Mouse (Mus musculus): Measurements from ENCODE around the gene Adgrf5. TPM values are rescaled to one million over a fixed set of nuclear protein-coding genes. Genes with fewer than 3 reads are reported as not detected.

Adgrf5 gene
- polyA plus RNA-seq, 1 experiment from 2014 or later, result 51.1 TPM

DNA sequence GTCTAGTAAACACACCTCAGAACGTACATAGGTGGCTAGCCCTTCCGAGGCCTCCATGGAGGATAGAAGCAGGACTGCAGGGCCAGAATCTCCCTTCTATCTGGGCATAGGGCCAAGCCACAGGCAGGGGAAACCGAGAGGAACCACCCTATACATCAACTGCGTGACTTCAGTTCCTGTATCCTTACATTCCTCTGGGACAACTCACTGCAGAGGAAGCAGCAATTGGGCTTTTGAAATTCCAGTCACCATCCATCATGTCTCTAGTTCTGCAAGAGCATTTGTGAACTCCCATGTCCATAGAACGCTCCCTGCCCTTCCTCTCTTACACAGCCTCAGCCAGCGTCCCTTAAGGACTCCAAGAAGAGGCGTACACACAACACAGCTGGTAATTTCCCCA, 47.3 kb downstream of the Adgrf5 start:
- no peaks in the 10 kb centered on the region; the same call in 1 of the 2 replicates for H3K4me1 ChIP-seq (ENCODE audit: insufficient read depth, low read depth, low read length)
- DNase-seq (ENCODE audit: low spot score) (peak; percentile 77), ATAC-seq (peak; percentile 89)
- no peak overlapping the region for H3K4me3 ChIP-seq (ENCODE audit: low read depth, low read length)
- no peak overlapping the region for H3K4me2 ChIP-seq (replicated peaks; ENCODE audit: low read depth, low read length)
- no peak overlapping the region for H3K9ac ChIP-seq (replicated peaks; ENCODE audit: low read depth)
- 19% methylated on average over 7 of the region's 7 CpGs for WGBS
- H3K27me3 ChIP-seq (replicated peaks; ENCODE audit: insufficient read depth, low read length), result no peaks in the 10 kb centered on the region
- peak overlapping the region; percentile 66 for H3K27ac ChIP-seq (ENCODE audit: low read length)
- no peaks in the 10 kb centered on the region for H3K36me3 ChIP-seq (ENCODE audit: insufficient read depth, low read length)
- no peak for TF ChIP-seq CTCF (IDR thresholded peaks at IDR 0.05)
- TF ChIP-seq EP300 (IDR thresholded peaks at IDR 0.05), result peak; percentile 96
- H3K9me3 ChIP-seq (ENCODE audit: low read length), result no peaks in the 10 kb centered on the region

DNA sequence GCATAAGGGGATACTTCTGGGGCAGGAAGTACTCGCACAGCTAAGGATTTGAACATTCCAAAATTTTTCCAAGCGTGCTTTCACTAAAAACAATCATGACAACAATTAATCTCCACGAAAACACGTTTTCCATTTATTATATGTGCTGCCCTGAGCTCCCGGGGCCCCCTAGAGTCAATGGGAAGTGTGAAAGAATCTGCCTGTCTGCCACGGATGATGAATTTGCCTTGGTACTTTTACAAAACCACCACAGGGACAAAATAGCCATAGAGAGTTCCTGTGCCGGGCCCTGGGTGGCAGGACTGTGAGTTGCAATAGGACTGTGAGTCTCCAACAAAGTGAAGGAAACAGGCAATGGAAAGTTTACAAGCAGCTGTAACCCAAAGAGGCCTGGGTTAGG, 52.9 kb downstream of the Adgrf5 start:
- Histone ChIP-seq H3K4me3 (ENCODE audit: low read depth, low read length) (no peak overlapping the region), H3K4me1 (ENCODE audit: insufficient read depth, low read depth, low read length) (no peaks in the 10 kb centered on the region), H3K9me3 (ENCODE audit: low read length) (no peaks in the 10 kb centered on the region), H3K27me3 (replicated peaks; ENCODE audit: insufficient read depth, low read length) (no peaks in the 10 kb centered on the region), H3K9ac (replicated peaks; ENCODE audit: low read depth) (no peak overlapping the region), H3K36me3 (ENCODE audit: insufficient read depth, low read length) (peaks cover 4% of the 10 kb centered on the region; the same call in 1 of the 2 replicates), H3K4me2 (replicated peaks; ENCODE audit: low read depth, low read length) (no peak overlapping the region), H3K27ac (ENCODE audit: low read length) (no peak overlapping the region)
- TF ChIP-seq CTCF (IDR thresholded peaks at IDR 0.05) (no peak), EP300 (IDR thresholded peaks at IDR 0.05) (no peak)
- 50% methylated on average over 7 of the region's 7 CpGs for WGBS
- no peak for DNase-seq (ENCODE audit: low spot score)
- ATAC-seq, result no peak

DNA sequence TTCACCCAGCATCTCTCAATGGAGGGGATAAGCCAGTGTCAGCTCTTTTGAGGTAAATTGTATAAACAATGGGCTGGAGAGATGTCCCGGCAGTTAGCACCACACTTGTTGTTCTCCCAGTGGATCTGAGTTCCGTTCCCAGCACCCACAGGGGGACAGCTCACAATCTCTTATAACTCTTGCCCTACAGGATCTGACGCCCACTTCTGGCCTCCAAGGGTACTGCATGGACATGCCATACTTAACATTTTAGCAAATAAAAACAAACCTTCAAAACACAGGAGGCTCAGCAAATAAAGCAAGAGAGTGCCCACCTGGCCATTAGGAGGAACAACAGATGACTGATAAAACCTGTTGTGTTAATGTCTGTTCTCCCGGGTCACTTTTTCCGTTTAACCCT, 59.0 kb downstream of the Adgrf5 start:
- ATAC-seq (no peak), DNase-seq (ENCODE audit: low spot score) (no peak)
- Histone ChIP-seq H3K9ac (replicated peaks; ENCODE audit: low read depth) (no peak overlapping the region), H3K9me3 (ENCODE audit: low read length) (no peaks in the 10 kb centered on the region), H3K36me3 (ENCODE audit: insufficient read depth, low read length) (peaks cover 18% of the 10 kb centered on the region; the same call in 1 of the 2 replicates), H3K4me1 (ENCODE audit: insufficient read depth, low read depth, low read length) (no peaks in the 10 kb centered on the region), H3K27ac (ENCODE audit: low read length) (no peak overlapping the region; the same call in 1 of the 2 replicates), H3K4me3 (ENCODE audit: low read depth, low read length) (no peak overlapping the region), H3K4me2 (replicated peaks; ENCODE audit: low read depth, low read length) (no peak overlapping the region), H3K27me3 (replicated peaks; ENCODE audit: insufficient read depth, low read length) (no peaks in the 10 kb centered on the region)
- 72% methylated on average over 5 of the region's 5 CpGs for WGBS
- TF ChIP-seq CTCF (IDR thresholded peaks at IDR 0.05) (peak; percentile 46), EP300 (IDR thresholded peaks at IDR 0.05) (no peak)

DNA sequence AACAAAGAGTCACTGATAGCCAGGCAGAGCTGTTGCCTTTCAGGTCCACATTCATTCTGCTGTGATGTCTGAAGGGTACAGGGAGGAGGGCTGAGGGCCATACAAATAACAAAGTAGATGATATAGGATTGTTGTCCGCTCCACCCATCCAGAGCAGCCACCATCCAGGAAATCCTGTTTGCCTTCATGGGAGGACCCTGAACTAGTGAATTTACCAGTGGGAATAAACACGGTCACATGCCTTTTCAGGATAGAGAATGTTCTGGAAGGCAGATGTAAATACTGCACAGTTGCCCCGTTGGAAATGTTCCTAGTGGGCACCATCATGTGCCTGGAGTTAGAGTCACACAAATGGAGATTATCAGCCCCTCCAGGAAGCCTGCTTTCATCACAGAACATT, 60.1 kb downstream of the Adgrf5 start:
- peaks cover 23% of the 10 kb centered on the region for H3K36me3 ChIP-seq (ENCODE audit: insufficient read depth, low read length)

DNA sequence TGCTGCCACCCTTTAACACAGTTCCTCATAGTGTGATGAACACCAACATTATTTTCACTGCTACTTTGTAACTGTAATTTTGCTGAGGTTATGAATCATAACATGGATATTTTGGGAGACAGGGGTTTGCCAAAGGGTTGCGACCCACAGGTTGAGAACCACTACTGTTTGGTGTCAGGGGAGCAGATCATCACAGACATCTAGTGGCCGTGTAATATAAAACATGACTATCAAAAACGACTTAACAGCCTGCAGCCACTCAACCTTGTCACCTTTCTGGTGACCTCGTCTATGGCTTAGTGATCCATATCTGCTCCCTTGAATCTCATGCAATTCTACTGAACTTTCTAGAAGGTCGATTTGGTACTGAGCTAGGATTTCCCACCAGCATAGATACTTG, 63.7 kb downstream of the Adgrf5 start:
- Histone ChIP-seq H3K9ac (replicated peaks; ENCODE audit: low read depth) (no peak overlapping the region), H3K27ac (ENCODE audit: low read length) (no peak overlapping the region), H3K4me3 (ENCODE audit: low read depth, low read length) (no peak overlapping the region), H3K27me3 (replicated peaks; ENCODE audit: insufficient read depth, low read length) (no peaks in the 10 kb centered on the region), H3K4me2 (replicated peaks; ENCODE audit: low read depth, low read length) (no peak overlapping the region), H3K36me3 (ENCODE audit: insufficient read depth, low read length) (peaks cover 30% of the 10 kb centered on the region), H3K4me1 (ENCODE audit: insufficient read depth, low read depth, low read length) (no peaks in the 10 kb centered on the region), H3K9me3 (ENCODE audit: low read length) (no peaks in the 10 kb centered on the region)
- ATAC-seq (no peak), DNase-seq (ENCODE audit: low spot score) (no peak)
- 61% methylated on average over 5 of the region's 5 CpGs for WGBS
- TF ChIP-seq EP300 (IDR thresholded peaks at IDR 0.05) (no peak), CTCF (IDR thresholded peaks at IDR 0.05) (peak; percentile 36; the same call in 1 of the 2 replicates)

More for the DNA sequence above, 60.1 kb downstream of the Adgrf5 start:
- peak; percentile 91 for ATAC-seq
- Histone ChIP-seq H3K9ac (replicated peaks; ENCODE audit: low read depth) (no peak overlapping the region), H3K27me3 (replicated peaks; ENCODE audit: insufficient read depth, low read length) (no peaks in the 10 kb centered on the region), H3K4me1 (ENCODE audit: insufficient read depth, low read depth, low read length) (no peaks in the 10 kb centered on the region), H3K4me3 (ENCODE audit: low read depth, low read length) (no peak overlapping the region), H3K27ac (ENCODE audit: low read length) (peak overlapping the region; percentile 68), H3K4me2 (replicated peaks; ENCODE audit: low read depth, low read length) (no peak overlapping the region), H3K9me3 (ENCODE audit: low read length) (no peaks in the 10 kb centered on the region)
- TF ChIP-seq EP300 (IDR thresholded peaks at IDR 0.05) (peak; percentile 96), CTCF (IDR thresholded peaks at IDR 0.05) (no peak)
- 48% methylated on average over 3 of the region's 3 CpGs for WGBS
- DNase-seq (ENCODE audit: low spot score), result peak; percentile 68

DNA sequence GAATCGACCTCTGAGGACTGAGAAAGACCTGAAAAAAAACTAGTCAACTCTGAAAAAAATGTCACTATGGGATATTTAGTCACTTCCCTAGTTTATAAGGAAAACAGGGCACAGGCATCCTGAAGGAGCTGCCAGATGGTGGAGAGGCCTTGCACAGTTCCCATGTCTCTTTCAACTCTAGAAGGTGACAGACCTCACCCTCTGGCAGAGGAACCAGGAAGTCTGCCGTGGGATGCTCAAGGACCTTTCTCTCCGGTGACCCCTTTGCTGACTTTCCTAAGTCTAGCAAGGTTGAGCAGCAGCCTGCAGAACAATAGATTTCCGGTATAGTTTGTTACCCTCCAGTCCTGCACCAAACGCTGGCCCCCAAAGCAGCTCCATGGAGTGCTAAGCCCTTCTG, 71.4 kb downstream of the Adgrf5 start:
- Histone ChIP-seq H3K4me1 (ENCODE audit: insufficient read depth, low read depth, low read length) (no peaks in the 10 kb centered on the region), H3K4me2 (replicated peaks; ENCODE audit: low read depth, low read length) (no peak overlapping the region), H3K9me3 (ENCODE audit: low read length) (no peaks in the 10 kb centered on the region), H3K9ac (replicated peaks; ENCODE audit: low read depth) (no peak overlapping the region), H3K4me3 (ENCODE audit: low read depth, low read length) (no peak overlapping the region), H3K27ac (ENCODE audit: low read length) (no peak overlapping the region), H3K36me3 (ENCODE audit: insufficient read depth, low read length) (peaks cover 22% of the 10 kb centered on the region), H3K27me3 (replicated peaks; ENCODE audit: insufficient read depth, low read length) (no peaks in the 10 kb centered on the region)
- TF ChIP-seq CTCF (IDR thresholded peaks at IDR 0.05), result no peak
- no peak for TF ChIP-seq EP300 (IDR thresholded peaks at IDR 0.05)
- DNase-seq (ENCODE audit: low spot score) (no peak), ATAC-seq (no peak)
- 19% methylated on average over 5 of the region's 5 CpGs for WGBS

DNA sequence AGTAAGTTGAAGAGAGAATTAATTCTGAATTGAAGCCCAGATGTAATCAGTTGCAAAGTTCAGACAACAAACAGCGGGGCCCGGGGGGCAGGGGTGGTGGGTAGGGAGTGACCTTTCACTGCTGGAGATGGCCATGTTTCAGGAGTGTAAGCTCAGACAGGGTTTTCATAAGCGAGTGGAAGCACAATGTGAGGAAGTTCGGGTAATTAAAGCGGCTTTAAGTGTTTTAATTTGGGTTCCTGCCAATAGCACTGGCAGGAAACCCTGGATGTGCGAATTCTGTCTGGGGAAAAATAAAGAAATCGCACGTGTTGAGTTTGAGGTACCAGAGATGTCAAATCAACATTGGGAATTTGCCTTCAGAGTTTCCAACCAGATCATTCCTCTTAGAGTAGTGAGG, 74.2 kb downstream of the Adgrf5 start:
- Histone ChIP-seq H3K27me3 (replicated peaks; ENCODE audit: insufficient read depth, low read length) (no peaks in the 10 kb centered on the region), H3K9me3 (ENCODE audit: low read length) (no peaks in the 10 kb centered on the region), H3K4me3 (ENCODE audit: low read depth, low read length) (no peak overlapping the region), H3K4me1 (ENCODE audit: insufficient read depth, low read depth, low read length) (no peaks in the 10 kb centered on the region), H3K4me2 (replicated peaks; ENCODE audit: low read depth, low read length) (no peak overlapping the region), H3K9ac (replicated peaks; ENCODE audit: low read depth) (no peak overlapping the region), H3K27ac (ENCODE audit: low read length) (no peak overlapping the region), H3K36me3 (ENCODE audit: insufficient read depth, low read length) (peaks cover 23% of the 10 kb centered on the region)
- 62% methylated on average over 8 of the region's 8 CpGs for WGBS
- peak; percentile 17 for DNase-seq (ENCODE audit: low spot score)
- 0 out of 2 replicates have a peak, but pooled peaks have one; percentile 26 for ATAC-seq
- TF ChIP-seq EP300 (IDR thresholded peaks at IDR 0.05) (no peak), CTCF (IDR thresholded peaks at IDR 0.05) (no peak)
